Mouse (Mus musculus): ENCODE measurements around the gene Ndufb6.

DNA sequence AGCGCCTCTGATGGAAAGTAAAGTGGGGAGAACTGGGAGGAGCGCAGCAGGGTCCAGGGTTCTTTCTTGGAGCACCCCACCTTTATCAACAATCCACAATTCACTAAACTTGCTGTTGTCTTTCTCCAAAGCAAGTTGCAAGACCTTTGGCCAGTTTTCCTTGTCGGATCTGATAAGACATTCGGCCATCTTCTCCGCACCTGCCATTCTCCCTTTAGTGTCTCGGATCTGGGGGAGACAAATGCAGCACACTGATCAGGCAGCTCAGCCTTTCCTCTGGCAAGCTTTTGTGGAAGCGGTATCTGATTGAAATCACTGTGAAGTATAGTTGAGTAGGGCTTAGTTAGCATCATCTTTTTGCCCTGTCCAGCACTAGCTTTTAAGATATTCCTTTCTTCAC is 51.3 kb downstream of the Ndufb6 start:
- TF ChIP-seq CTCF (IDR thresholded peaks at IDR 0.05) (no peak), EP300 (IDR thresholded peaks at IDR 0.05) (no peak)

Measured in lung, postnatal 0 days (tissue).